Mouse (Mus musculus) testis, adult 2 months (tissue): ENCODE data around the gene Mxi1. TPM values are rescaled to one million over a fixed set of nuclear protein-coding genes. Genes with fewer than 3 reads are reported as not detected.

ENCODE experiments used
- H3K27ac ChIP-seq: fragments of 200-500 bp; 2 replicates; pipeline ENCODE4 v1.5.1; 2012; ENCODE audit warnings: low read depth, low read length; ENCODE audit not compliant: control insufficient read depth, insufficient read depth
- H3K27me3 ChIP-seq: fragments of 200-500 bp; 2 replicates; pipeline ENCODE4 v1.6.1; 2012; ENCODE audit warnings: mild to moderate bottlenecking, low read length, moderate library complexity; ENCODE audit not compliant: control insufficient read depth, insufficient read depth
- H3K36me3 ChIP-seq: fragments of 200-500 bp; 2 replicates; pipeline ENCODE4 v1.6.1; 2012; ENCODE audit warnings: mild to moderate bottlenecking, low read length; ENCODE audit not compliant: control insufficient read depth, insufficient read depth
- H3K4me1 ChIP-seq: fragments of 200-500 bp; 2 replicates; pipeline ENCODE4 v1.6.1; 2012; ENCODE audit warnings: low read length; ENCODE audit not compliant: control insufficient read depth, insufficient read depth
- H3K4me3 ChIP-seq: fragments of 200-500 bp; 2 replicates; pipeline ENCODE4 v1.5.1; 2012; ENCODE audit warnings: low read depth, mild to moderate bottlenecking, low read length, moderate library complexity, mixed read lengths; ENCODE audit not compliant: control insufficient read depth
- CTCF ChIP-seq: fragments of 200-500 bp; IDR thresholded peaks from 2 replicates; pipeline ENCODE4 v1.5.1; 2012; ENCODE audit warnings: low read depth, mild to moderate bottlenecking, inconsistent platforms, low read length, moderate library complexity; ENCODE audit not compliant: control insufficient read depth, insufficient read depth, insufficient replicate concordance
- POLR2A ChIP-seq: fragments of 200-500 bp; IDR thresholded peaks from 2 replicates; pipeline ENCODE4 v1.6.1; 2012; ENCODE audit warnings: low read depth, mild to moderate bottlenecking, inconsistent platforms, low read length, moderate library complexity; ENCODE audit not compliant: control insufficient read depth
- polyA plus RNA-seq: library from polyadenylated mRNA; depleted of rRNA; stranded (reverse); fragments of >200 nt; gene quantifications from 2 replicates; pipeline ENCODE4 v1.2.3, GENCODE M21; 2012

Gene Mxi1
- polyA plus RNA-seq, 1 experiment: 54.8 TPM

DNA sequence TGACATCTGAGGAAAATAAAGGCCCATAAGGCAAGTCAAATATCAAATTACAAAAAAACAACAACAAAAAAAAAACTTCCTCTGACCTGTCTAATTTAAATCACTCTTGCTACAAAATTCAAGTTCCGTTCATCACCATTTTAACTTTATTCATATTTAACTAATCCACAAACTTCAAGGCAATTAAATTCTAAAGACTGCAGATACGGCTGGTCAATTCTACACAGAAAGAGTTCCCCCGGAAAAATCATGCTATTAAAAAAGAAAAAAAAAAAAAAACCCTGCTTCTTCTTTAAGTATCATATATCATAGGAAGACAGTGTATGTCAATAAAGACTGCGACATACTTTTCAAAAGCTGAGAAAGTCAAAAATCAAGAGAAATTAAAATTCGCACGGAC lies 79.1 kb downstream of the Mxi1 start:
- H3K27ac ChIP-seq: peak overlapping the region; percentile 95
- H3K4me3 ChIP-seq: peak overlapping the region; percentile 96
- TF ChIP-seq CTCF (no peak), POLR2A (no peak)
- peaks cover 2% of the 10 kb centered on the region; the same call in 1 of the 2 replicates for H3K36me3 ChIP-seq
- H3K4me1 ChIP-seq: peaks cover 3% of the 10 kb centered on the region
- no peaks in the 10 kb centered on the region for H3K27me3 ChIP-seq

DNA sequence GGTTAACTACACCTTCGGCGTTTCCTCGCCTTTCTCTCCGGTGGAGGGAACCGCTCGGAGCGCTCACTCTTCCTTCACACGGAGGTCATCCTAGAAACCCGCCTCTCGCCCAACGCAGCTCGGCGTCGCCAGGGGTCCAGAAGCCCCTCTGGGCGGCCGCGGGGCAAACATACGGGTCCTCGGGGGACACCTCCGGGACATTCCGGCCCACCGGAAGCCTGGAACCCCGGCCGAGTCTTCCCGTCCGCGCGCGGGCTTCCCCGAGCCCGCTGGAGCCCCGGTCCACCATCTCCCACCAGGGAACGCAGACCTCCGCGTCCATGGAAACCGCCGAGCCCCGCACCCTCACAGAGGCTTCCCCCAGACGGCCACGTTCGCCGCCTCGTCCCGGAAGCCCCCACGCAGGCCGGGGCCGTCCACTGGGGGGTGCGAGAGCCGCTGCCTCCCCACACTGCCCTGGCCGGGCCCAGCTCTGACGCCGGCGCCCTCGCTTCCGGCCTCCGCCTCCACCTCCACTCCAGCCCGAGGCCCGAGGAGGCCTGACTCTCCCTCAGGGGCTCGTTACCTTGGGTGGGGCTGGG lies 79.6 kb downstream of the Mxi1 start:
- Histone ChIP-seq H3K4me1 (peaks cover 3% of the 10 kb centered on the region), H3K27ac (peak overlapping the region; percentile 95), H3K36me3 (peaks cover 2% of the 10 kb centered on the region; the same call in 1 of the 2 replicates)

DNA sequence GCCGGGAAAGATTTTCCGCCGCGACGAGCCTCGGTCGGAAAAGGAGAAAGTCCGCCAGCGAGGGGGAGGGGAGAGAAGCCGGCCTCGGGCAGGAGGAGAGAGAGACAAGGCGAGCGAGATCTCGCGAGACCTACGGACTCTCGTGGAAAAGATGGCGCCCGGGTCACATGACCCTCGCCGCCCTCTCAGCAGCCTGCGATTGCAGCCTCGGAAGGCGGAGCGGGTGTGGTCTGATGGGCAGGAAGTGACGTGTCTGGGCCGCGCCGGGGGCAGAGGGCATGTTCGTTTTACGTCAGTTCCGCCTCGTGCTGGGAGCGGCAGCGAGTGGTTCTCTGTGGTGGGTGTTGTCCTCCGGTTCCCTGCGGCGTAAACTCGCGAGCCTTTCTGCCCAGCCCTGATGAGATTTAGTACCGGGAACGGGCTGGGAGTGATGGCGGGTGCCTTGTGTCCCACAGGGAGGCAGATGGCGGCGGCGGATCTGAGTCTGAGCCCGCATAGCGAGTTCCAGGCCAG lies 80.2 kb downstream of the Mxi1 start, which contains the start of gene Smndc1:
Smndc1 (minus strand) TSS at position 84 of the 513 bp plus-strand sequence.
- H3K36me3 ChIP-seq: peaks cover 2% of the 10 kb centered on the region; the same call in 1 of the 2 replicates
- H3K4me1 ChIP-seq: peaks cover 3% of the 10 kb centered on the region
- no peaks in the 10 kb centered on the region for H3K27me3 ChIP-seq
- TF ChIP-seq POLR2A (peak; percentile 98), CTCF (0 out of 2 replicates have a peak, but pooled peaks have one; percentile 18)
- H3K27ac ChIP-seq: peak within 1 kb of the TSS; percentile 95
- H3K4me3 ChIP-seq: peak within 1 kb of the TSS; percentile 96

More for the DNA sequence above, 79.6 kb downstream of the Mxi1 start:
- H3K4me3 ChIP-seq: peak overlapping the region; percentile 96
- no peaks in the 10 kb centered on the region for H3K27me3 ChIP-seq
- TF ChIP-seq CTCF: no peak
- 0 out of 2 replicates have a peak, but pooled peaks have one; percentile 30 for TF ChIP-seq POLR2A

- Histone ChIP-seq H3K27ac (no peak overlapping the region), H3K27me3 (no peaks in the 10 kb centered on the region), H3K4me1 (peaks cover 3% of the 10 kb centered on the region), H3K4me3 (peak overlapping the region; percentile 96), H3K36me3 (peaks cover 2% of the 10 kb centered on the region; the same call in 1 of the 2 replicates)
- no peak for TF ChIP-seq CTCF
- no peak for TF ChIP-seq POLR2A
These were observed 81.1 kb downstream of the Mxi1 start for GRCm38 (mm10) chr19:53391386-53391785.

- Histone ChIP-seq H3K27ac (no peak overlapping the region), H3K27me3 (no peaks in the 10 kb centered on the region), H3K4me1 (peaks cover 3% of the 10 kb centered on the region), H3K36me3 (peaks cover 2% of the 10 kb centered on the region; the same call in 1 of the 2 replicates), H3K4me3 (no peak overlapping the region)
- TF ChIP-seq POLR2A: no peak
- no peak for TF ChIP-seq CTCF
These were observed 81.5 kb downstream of the Mxi1 start for GRCm38 (mm10) chr19:53391787-53392186.

DNA sequence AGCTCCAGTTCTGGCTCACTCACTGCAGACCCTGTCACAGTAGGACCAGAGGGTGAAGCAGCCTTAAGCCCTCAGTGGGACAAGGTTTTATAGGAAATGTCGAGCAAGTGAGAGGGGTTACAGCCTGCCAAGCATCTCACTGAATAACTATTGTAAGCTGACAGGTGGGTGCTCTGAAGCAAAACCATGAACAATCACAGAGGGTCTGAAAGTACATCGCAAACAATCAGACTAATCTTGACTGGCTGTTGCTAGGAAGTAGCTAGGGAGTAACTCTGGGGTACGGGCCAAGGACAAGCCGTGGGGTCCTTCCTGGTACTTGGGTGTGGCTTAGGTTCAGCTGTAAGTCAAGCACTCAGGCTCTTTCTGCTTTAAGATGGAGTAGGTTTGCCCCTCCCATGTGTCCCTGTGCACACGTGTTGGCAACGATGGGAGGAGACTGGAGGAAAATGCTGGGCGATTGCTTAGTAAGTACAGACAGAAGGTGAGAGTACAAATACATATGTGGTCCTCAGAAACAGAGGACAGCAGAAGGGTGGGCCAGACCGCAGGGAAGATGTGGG lies 82.5 kb downstream of the Mxi1 start:
- no peaks in the 10 kb centered on the region for H3K27me3 ChIP-seq
- H3K27ac ChIP-seq: no peak overlapping the region
- TF ChIP-seq CTCF (no peak), POLR2A (0 out of 2 replicates have a peak, but pooled peaks have one; percentile 17)
- H3K36me3 ChIP-seq: peaks cover under 1% of the 10 kb centered on the region; the same call in 1 of the 2 replicates
- H3K4me3 ChIP-seq: no peak overlapping the region
- peaks cover 3% of the 10 kb centered on the region for H3K4me1 ChIP-seq

GRCm38 (mm10) chr19:53393646-53394045 lies 83.3 kb downstream of the Mxi1 start:
- TF ChIP-seq CTCF: no peak
- TF ChIP-seq POLR2A: no peak
- Histone ChIP-seq H3K4me1 (peaks cover 3% of the 10 kb centered on the region), H3K4me3 (no peak overlapping the region), H3K27me3 (no peaks in the 10 kb centered on the region), H3K27ac (no peak overlapping the region), H3K36me3 (no peaks in the 10 kb centered on the region)
